Mouse (Mus musculus): ENCODE results near the gene Dspp. TPM values are rescaled to one million over a fixed set of nuclear protein-coding genes. Genes with fewer than 3 reads are reported as not detected.

The Dspp gene
- polyA plus RNA-seq, 1 experiment from 2014 or later, result not detected

DNA sequence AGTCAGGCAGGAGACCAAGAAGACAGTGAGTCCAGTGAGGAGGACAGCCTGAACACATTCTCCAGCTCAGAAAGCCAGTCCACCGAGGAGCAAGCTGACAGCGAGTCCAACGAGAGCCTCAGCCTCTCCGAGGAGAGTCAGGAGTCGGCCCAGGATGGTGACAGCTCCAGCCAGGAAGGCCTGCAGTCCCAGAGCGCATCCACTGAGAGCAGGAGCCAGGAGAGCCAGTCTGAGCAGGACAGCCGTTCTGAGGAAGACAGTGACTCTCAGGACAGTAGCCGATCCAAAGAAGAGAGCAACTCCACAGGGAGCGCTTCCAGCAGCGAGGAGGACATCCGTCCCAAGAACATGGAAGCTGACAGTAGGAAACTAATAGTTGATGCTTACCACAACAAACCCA is 42.0 kb downstream of the Dspp start:
- ATAC-seq, result no peak
- H3K36me3 ChIP-seq, result no peaks in the 10 kb centered on the region
- H3K4me3 ChIP-seq, result no peak overlapping the region
- H3K9me3 ChIP-seq (replicated peaks), result no peaks in the 10 kb centered on the region
- H3K4me1 ChIP-seq, result no peaks in the 10 kb centered on the region
- H3K27ac ChIP-seq, result no peak overlapping the region
- no peak overlapping the region for H3K4me2 ChIP-seq
- no peaks in the 10 kb centered on the region for H3K27me3 ChIP-seq (replicated peaks)
- WGBS (ENCODE audit: insufficient replicate concordance), result 67% methylated on average over 11 of the region's 11 CpGs
- no peak overlapping the region for H3K9ac ChIP-seq

DNA sequence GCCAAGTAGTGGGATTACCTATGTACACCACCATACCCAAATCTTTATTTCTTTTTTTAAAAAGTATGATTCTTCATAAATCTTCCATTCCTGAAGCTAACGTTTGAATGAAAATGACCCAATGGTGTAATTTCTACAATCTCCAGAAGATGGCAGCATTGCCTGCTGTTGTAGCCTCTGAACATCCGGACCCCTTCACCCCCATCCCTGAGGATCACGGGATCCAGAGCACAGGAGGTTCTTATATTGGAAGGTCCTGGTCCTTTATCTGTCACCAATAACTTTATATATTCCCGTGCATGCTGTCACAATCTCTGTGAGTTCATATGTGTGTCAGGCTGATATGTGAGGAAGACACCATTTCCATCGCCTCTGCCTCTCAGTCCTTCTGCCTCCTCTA is 48.4 kb downstream of the Dspp start:
- no peak overlapping the region for H3K4me2 ChIP-seq
- no peak for ATAC-seq

DNA sequence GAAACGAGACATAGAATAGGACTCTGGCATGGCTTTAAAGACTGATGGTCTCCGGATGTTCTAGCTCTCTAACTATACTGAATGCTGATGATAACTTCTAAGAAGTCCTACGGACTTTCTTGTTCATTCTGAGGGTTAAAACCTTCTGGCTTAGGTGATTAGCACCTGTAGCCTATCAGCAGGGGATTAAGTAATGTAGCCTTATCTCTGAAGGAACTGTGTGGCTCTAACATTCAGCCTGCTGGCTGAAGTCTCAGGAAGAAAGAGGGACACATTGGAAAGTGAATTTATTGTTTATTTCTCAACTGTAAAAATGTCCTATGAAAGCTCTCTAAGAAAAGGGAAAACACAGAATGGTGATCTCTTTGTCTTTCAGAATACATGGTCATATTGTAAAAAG is 53.8 kb downstream of the Dspp start:
- no peaks in the 10 kb centered on the region for H3K9me3 ChIP-seq (replicated peaks)
- WGBS (ENCODE audit: insufficient replicate concordance), result 36% methylated on average over 3 of the region's 3 CpGs
- H3K4me1 ChIP-seq, result no peaks in the 10 kb centered on the region
- H3K4me3 ChIP-seq, result no peak overlapping the region
- H3K36me3 ChIP-seq, result no peaks in the 10 kb centered on the region
- H3K9ac ChIP-seq, result no peak overlapping the region
- no peak for ATAC-seq
- H3K27ac ChIP-seq, result no peak overlapping the region
- H3K4me2 ChIP-seq, result no peak overlapping the region
- no peaks in the 10 kb centered on the region for H3K27me3 ChIP-seq (replicated peaks)

More for the DNA sequence above, 48.4 kb downstream of the Dspp start:
- 28% methylated on average over 5 of the region's 5 CpGs for WGBS (ENCODE audit: insufficient replicate concordance)
- Histone ChIP-seq H3K27me3 (replicated peaks) (no peaks in the 10 kb centered on the region), H3K4me3 (no peak overlapping the region), H3K9ac (no peak overlapping the region), H3K27ac (no peak overlapping the region), H3K9me3 (replicated peaks) (no peaks in the 10 kb centered on the region), H3K36me3 (no peaks in the 10 kb centered on the region), H3K4me1 (no peaks in the 10 kb centered on the region)

DNA sequence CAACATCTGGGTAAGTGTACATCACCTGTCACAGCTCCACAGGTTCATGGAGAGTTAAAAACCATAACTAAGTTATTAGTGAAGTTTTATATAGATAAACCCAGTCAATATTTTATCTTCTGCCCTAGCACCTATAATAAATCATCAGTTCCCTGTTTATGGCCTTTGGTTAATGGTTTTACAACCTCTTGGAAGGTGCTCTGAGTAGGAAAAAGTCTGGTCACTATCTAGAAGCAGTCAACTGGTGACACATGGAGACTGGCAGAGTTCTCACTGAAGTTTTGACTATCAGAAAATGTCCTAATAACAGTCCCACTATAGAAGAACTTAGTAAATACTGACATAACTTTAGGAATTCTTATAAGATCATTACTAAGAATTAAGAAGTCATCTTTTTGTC is 54.2 kb downstream of the Dspp start:
- Histone ChIP-seq H3K9ac (no peak overlapping the region), H3K27ac (no peak overlapping the region), H3K4me3 (no peak overlapping the region), H3K4me1 (no peaks in the 10 kb centered on the region), H3K27me3 (replicated peaks) (no peaks in the 10 kb centered on the region), H3K36me3 (no peaks in the 10 kb centered on the region), H3K9me3 (replicated peaks) (no peaks in the 10 kb centered on the region), H3K4me2 (no peak overlapping the region)
- ATAC-seq, result no peak

DNA sequence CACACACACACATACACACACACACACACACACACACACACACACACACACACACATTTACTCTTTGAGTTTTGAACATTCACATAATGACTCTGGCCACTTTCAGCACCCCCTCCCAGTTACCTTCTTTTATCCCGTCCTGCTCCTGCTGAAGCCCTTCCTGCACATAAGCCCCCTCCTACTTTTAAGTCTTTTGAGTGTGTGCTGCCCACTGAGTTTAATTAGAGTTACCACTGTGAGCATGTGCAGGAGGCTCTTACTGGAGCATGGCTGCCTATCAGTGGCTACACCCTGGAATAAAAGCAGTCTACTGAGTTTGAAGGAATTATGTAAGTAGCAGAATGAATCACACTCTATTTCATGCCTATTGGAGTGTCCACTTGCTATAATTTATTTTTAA is 58.0 kb downstream of the Dspp start:
- Histone ChIP-seq H3K27ac (no peak overlapping the region), H3K9ac (no peak overlapping the region), H3K4me2 (no peak overlapping the region), H3K9me3 (replicated peaks) (no peaks in the 10 kb centered on the region), H3K4me3 (no peak overlapping the region), H3K27me3 (replicated peaks) (no peaks in the 10 kb centered on the region), H3K36me3 (no peaks in the 10 kb centered on the region), H3K4me1 (no peaks in the 10 kb centered on the region)
- no peak for ATAC-seq
- WGBS (ENCODE audit: insufficient replicate concordance), result 35% methylated on average over 1 of the region's 1 CpGs

Other genes starting within 250 kb of the Dspp start
- 0.17 and 0.21 TPM in 2 replicates for gene Hsd17b13, start 193.3 kb upstream of the Dspp start, polyA plus RNA-seq (2016; fragmentation: Nextera tagmentation; extraction: Ambion mirVana)
- 1.5 and 1.7 TPM in 2 replicates for gene Hsd17b11, start 148.8 kb upstream of the Dspp start, polyA plus RNA-seq (2016; fragmentation: Nextera tagmentation; extraction: Ambion mirVana)
- gene Nudt9, start 124.4 kb upstream of the Dspp start, polyA plus RNA-seq (2016; fragmentation: Nextera tagmentation; extraction: Ambion mirVana), result 86.3 and 88.9 TPM in 2 replicates
- gene Gm17660, start 93.1 kb upstream of the Dspp start, polyA plus RNA-seq (2016; fragmentation: Nextera tagmentation; extraction: Ambion mirVana), result not detected in 2 replicates
- gene Sparcl1, start 57.0 kb upstream of the Dspp start, polyA plus RNA-seq (2016; fragmentation: Nextera tagmentation; extraction: Ambion mirVana), result 3.0 and 3.8 TPM in 2 replicates
- 0.05 TPM in 1 of 2 replicates, not detected in the other for gene Dmp1, start 31.9 kb downstream of the Dspp start, polyA plus RNA-seq (2016; fragmentation: Nextera tagmentation; extraction: Ambion mirVana)
- not detected in 2 replicates for gene Ibsp, start 128.5 kb downstream of the Dspp start, polyA plus RNA-seq (2016; fragmentation: Nextera tagmentation; extraction: Ambion mirVana)
- not detected in 2 replicates for gene Mepe, start 154.6 kb downstream of the Dspp start, polyA plus RNA-seq (2016; fragmentation: Nextera tagmentation; extraction: Ambion mirVana)